Mouse (Mus musculus) liver, embryonic 15.5 days (tissue): ENCODE data around the gene Gsto1. TPM values are rescaled to one million over a fixed set of nuclear protein-coding genes. Genes with fewer than 3 reads are reported as not detected.

ENCODE experiments used
- ATAC-seq: fragments of 200-750 bp; cut with Nextera tagmentation; 2 replicates; pipeline ENCODE4 v1.8.0; 2017; ENCODE audit warnings: moderate number of reproducible peaks, mild to moderate bottlenecking, moderate library complexity; ENCODE audit not compliant: insufficient read depth
- H3K27ac ChIP-seq: fragments of 300-500 bp; sonication (generic); replicated peaks from 2 replicates; pipeline ENCODE4 v1.5.1; 2015; ENCODE audit warnings: mild to moderate bottlenecking, inconsistent platforms
- H3K27me3 ChIP-seq: fragments of 300-500 bp; sonication (generic); 2 replicates; pipeline ENCODE4 v1.6.1; 2015; ENCODE audit warnings: mild to moderate bottlenecking, inconsistent platforms
- H3K36me3 ChIP-seq: fragments of 300-500 bp; sonication (generic); replicated peaks from 2 replicates; pipeline ENCODE4 v1.6.1; 2015; ENCODE audit warnings: moderate library complexity, mild to moderate bottlenecking, inconsistent platforms
- H3K4me1 ChIP-seq: fragments of 300-500 bp; sonication (generic); replicated peaks from 2 replicates; pipeline ENCODE4 v1.6.1; 2015; ENCODE audit warnings: inconsistent platforms
- H3K4me2 ChIP-seq: fragments of 300-500 bp; sonication (generic); 2 replicates; pipeline ENCODE4 v1.6.1; 2015; ENCODE audit warnings: moderate library complexity, mild to moderate bottlenecking, inconsistent platforms
- H3K4me3 ChIP-seq: fragments of 300-500 bp; sonication (generic); replicated peaks from 2 replicates; pipeline ENCODE4 v1.5.1; 2015; ENCODE audit warnings: mild to moderate bottlenecking, inconsistent platforms
- H3K9ac ChIP-seq: fragments of 300-500 bp; sonication (generic); 2 replicates; pipeline ENCODE4 v1.6.1; 2015; ENCODE audit warnings: moderate library complexity, mild to moderate bottlenecking, inconsistent platforms
- H3K9me3 ChIP-seq: fragments of 300-500 bp; sonication (generic); replicated peaks from 2 replicates; pipeline ENCODE4 v1.6.1; 2016; ENCODE audit warnings: inconsistent platforms
- WGBS: fragments of 180-500 bp; shearing (Covaris S2); methylation state at CpG from one replicate; pipeline ENCODE4 v1.1.7; 2015; ENCODE audit warnings: mixed read lengths; ENCODE audit not compliant: insufficient replicate concordance; 5-methylcytosine and 5-hydroxymethylcytosine counted together
- polyA plus RNA-seq: library from polyadenylated mRNA; unstranded; fragments of >200 nt; fragmentation: Nextera tagmentation; extraction: Ambion mirVana; gene quantifications from 2 replicates; pipeline ENCODE4 v1.2.1, GENCODE M21; 2015

Gene Gsto1
- polyA plus RNA-seq, 1 experiment from 2014 or later: 122 TPM

- Histone ChIP-seq H3K27me3 (peaks cover 6% of the 10 kb centered on the region; the same call in 1 of the 2 replicates), H3K36me3 (no peaks in the 10 kb centered on the region), H3K9me3 (no peaks in the 10 kb centered on the region), H3K9ac (no peak overlapping the region), H3K4me3 (no peak overlapping the region), H3K4me1 (no peaks in the 10 kb centered on the region), H3K27ac (no peak overlapping the region), H3K4me2 (no peak overlapping the region)
- no peak for ATAC-seq
- 59% methylated on average over 7 of the region's 7 CpGs for WGBS
These were observed 26.8 kb downstream of the Gsto1 start for GRCm38 (mm10) chr19:47881538-47881937.

GRCm38 (mm10) chr19:47882151-47882881 is 27.5 kb downstream of the Gsto1 start:
- WGBS: 18% methylated on average over 11 of the region's 11 CpGs
- Histone ChIP-seq H3K4me1 (no peaks in the 10 kb centered on the region), H3K27me3 (peaks cover 4% of the 10 kb centered on the region; the same call in 1 of the 2 replicates), H3K4me3 (no peak overlapping the region), H3K27ac (no peak overlapping the region), H3K9me3 (no peaks in the 10 kb centered on the region), H3K4me2 (no peak overlapping the region), H3K36me3 (no peaks in the 10 kb centered on the region), H3K9ac (no peak overlapping the region)
- peak; percentile 42; the same call in 1 of the 2 replicates for ATAC-seq

GRCm38 (mm10) chr19:47882882-47883254 is 28.1 kb downstream of the Gsto1 start:
- Histone ChIP-seq H3K4me2 (no peak overlapping the region), H3K9ac (no peak overlapping the region), H3K27me3 (peaks cover 4% of the 10 kb centered on the region; the same call in 1 of the 2 replicates), H3K4me1 (no peaks in the 10 kb centered on the region), H3K27ac (no peak overlapping the region), H3K36me3 (no peaks in the 10 kb centered on the region), H3K9me3 (no peaks in the 10 kb centered on the region), H3K4me3 (no peak overlapping the region)
- ATAC-seq: no peak
- WGBS: 50% methylated on average over 9 of the region's 9 CpGs

DNA sequence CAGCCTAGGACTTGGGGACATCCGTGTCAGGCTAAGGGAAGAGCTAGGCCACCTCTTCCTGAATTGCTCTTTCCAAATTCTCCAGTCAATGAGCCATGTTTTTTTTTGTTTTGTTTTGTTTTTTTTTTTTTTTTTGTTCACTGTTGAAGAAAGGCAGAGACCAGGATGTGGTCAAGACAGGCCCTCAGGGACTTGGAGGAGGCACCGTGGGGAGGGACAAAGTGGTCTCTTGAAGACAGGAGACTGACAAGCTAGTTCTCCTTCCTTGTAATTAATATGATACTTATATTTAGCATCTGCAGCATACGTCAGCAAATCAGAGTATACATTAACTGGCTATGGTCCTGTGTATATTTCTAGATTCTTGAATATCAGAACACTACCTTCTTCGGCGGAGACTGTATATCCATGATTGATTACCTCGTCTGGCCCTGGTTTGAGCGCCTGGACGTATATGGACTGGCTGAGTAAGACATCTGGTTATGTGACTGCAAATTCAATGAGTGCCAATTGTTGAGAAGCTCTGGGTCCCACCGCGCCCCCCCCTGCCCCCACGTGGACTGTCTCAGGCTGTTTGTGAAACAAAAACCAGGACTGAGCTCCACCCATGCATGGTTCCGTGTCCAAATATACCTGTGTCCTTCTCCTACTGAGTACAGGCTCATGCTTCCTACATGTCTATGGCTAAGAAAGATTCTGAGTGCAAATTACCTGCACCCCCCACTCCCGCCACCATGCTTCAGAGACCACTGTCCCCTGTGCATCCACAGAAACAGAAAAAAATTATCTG is 29.7 kb downstream of the Gsto1 start:
- Histone ChIP-seq H3K27me3 (peaks cover 4% of the 10 kb centered on the region; the same call in 1 of the 2 replicates), H3K9ac (no peak overlapping the region), H3K4me3 (no peak overlapping the region), H3K9me3 (no peaks in the 10 kb centered on the region), H3K4me1 (no peaks in the 10 kb centered on the region), H3K4me2 (no peak overlapping the region), H3K27ac (no peak overlapping the region), H3K36me3 (no peaks in the 10 kb centered on the region)
- 58% methylated on average over 13 of the region's 13 CpGs for WGBS
- no peak for ATAC-seq

DNA sequence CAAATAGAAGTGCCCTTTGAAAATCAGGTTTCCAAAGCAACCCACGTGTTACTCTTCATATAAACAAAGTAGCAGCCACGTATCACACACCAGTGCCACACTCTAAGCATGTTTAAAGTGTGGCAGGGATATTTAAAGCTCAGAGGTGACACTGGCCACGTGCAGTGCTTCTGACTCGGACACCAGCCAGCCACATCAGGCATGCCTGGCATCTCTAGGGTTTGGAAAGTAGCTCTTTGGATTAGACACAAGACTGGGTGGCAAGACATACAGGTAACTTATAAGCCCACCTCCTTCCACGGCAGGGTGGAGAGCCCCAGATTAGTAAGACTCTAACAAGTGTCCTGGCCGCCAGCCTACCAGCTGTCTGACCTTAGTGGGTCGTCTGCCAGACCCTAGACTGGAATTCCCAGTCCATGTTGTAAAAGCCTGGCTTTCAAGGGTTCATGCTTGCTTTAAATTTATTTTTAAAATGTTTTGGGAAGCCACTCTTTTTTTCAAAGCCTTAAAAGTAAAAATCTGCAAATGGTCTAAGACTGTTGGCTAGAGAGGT is 30.5 kb downstream of the Gsto1 start:
- WGBS: 52% methylated on average over 7 of the region's 7 CpGs
- no peaks in the 10 kb centered on the region for H3K36me3 ChIP-seq
- no peak overlapping the region for H3K9ac ChIP-seq
- no peaks in the 10 kb centered on the region for H3K4me1 ChIP-seq
- peaks cover 4% of the 10 kb centered on the region; the same call in 1 of the 2 replicates for H3K27me3 ChIP-seq
- no peak overlapping the region for H3K4me3 ChIP-seq
- no peak for ATAC-seq
- no peak overlapping the region for H3K27ac ChIP-seq
- no peaks in the 10 kb centered on the region for H3K9me3 ChIP-seq
- no peak overlapping the region for H3K4me2 ChIP-seq

GRCm38 (mm10) chr19:47885886-47886285 is 31.1 kb downstream of the Gsto1 start:
- Histone ChIP-seq H3K27me3 (peaks cover 4% of the 10 kb centered on the region; the same call in 1 of the 2 replicates), H3K9ac (no peak overlapping the region), H3K36me3 (no peaks in the 10 kb centered on the region), H3K4me1 (no peaks in the 10 kb centered on the region), H3K4me3 (no peak overlapping the region), H3K27ac (no peak overlapping the region), H3K4me2 (no peak overlapping the region), H3K9me3 (no peaks in the 10 kb centered on the region)
- ATAC-seq: no peak
- 34% methylated on average over 11 of the region's 11 CpGs for WGBS

DNA sequence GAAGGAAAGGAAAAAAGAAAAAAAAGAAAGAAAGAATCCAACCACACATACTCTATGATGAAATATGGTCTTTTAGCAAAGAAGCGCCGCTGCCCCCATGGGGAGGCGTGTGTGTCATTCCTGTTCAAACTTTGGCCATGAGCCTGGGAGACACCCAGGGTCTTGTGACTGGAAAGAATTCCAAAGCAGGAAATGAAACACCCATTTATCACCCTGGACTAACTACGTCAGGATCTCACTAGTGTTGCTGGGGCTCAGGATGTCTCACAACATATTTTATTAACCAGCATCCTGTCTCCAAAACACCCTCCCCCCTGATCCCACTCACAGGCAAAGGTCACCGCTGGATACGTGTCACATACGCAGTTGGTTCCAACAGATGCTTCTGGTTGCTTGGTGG is 31.8 kb downstream of the Gsto1 start:
- no peaks in the 10 kb centered on the region; the same call in 1 of the 2 replicates for H3K4me1 ChIP-seq
- WGBS: 57% methylated on average over 7 of the region's 7 CpGs
- H3K4me2 ChIP-seq: no peak overlapping the region
- peaks cover 4% of the 10 kb centered on the region; the same call in 1 of the 2 replicates for H3K27me3 ChIP-seq
- no peaks in the 10 kb centered on the region for H3K36me3 ChIP-seq
- 0 out of 2 replicates have a peak, but pooled peaks have one; percentile 19 for ATAC-seq
- H3K9ac ChIP-seq: no peak overlapping the region
- no peak overlapping the region for H3K4me3 ChIP-seq
- H3K9me3 ChIP-seq: no peaks in the 10 kb centered on the region
- no peak overlapping the region for H3K27ac ChIP-seq

DNA sequence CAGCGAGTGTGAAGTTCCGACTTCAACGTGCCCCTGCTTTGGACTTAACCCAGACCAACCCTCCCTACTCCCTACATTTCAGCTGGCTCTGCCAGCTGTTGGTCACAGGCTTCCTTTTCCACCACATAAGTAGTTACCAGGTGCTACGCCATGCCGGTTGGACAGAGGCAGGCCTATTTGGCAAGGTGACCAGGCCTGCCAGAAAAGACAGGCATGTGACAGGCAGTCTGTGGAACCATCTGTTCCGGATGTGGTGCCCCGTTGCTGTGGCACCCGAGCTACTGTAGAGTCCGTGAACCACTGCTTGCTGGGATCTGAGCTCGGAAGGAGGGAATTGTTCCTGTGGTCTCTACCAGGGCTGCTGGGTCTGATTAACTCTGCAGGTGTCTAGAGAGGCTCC is 32.6 kb downstream of the Gsto1 start:
- no peak overlapping the region for H3K4me2 ChIP-seq
- no peaks in the 10 kb centered on the region for H3K36me3 ChIP-seq
- H3K27me3 ChIP-seq: no peaks in the 10 kb centered on the region
- H3K9ac ChIP-seq: no peak overlapping the region
- ATAC-seq: no peak
- WGBS: 75% methylated on average over 10 of the region's 10 CpGs
- no peaks in the 10 kb centered on the region for H3K9me3 ChIP-seq
- no peaks in the 10 kb centered on the region; the same call in 1 of the 2 replicates for H3K4me1 ChIP-seq
- H3K27ac ChIP-seq: no peak overlapping the region
- H3K4me3 ChIP-seq: no peak overlapping the region

- 74% methylated on average over 8 of the region's 8 CpGs for WGBS
- Histone ChIP-seq H3K4me3 (no peak overlapping the region), H3K27ac (no peak overlapping the region), H3K9ac (no peak overlapping the region), H3K9me3 (no peaks in the 10 kb centered on the region), H3K27me3 (no peaks in the 10 kb centered on the region), H3K4me1 (no peaks in the 10 kb centered on the region; the same call in 1 of the 2 replicates), H3K36me3 (no peaks in the 10 kb centered on the region), H3K4me2 (no peak overlapping the region)
- no peak for ATAC-seq
These were observed 33.3 kb downstream of the Gsto1 start for GRCm38 (mm10) chr19:47888037-47888436.

DNA sequence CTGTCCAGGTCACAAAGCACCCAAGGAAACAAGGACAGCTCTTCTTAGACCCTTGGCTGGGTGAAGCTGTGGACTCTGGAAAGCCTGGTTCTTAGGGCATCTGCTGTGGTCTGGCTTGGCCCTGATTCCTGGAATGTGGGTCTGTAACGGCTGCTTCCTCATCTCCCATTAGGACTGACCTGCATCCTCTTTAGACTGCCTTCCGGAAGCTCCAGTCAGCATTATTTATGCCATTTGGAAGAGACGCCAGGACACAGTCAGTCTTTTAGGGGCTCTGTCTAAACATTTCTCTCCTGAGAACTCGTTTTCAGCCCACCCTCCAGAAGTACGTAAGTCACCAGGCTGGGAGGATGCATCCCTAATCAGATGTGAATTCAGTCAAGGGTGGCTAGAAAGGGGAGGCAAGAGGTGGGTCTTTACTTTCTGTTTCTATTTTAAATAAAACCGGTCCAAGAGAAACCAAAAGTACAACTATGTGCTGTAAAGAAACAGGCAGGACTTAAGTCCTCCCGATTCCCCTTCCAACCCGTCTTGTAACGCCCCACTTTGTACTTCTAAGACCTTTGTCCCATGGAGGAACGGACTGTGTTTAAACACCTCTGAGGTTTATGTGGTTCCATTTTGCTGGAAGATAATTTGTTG is 35.8 kb downstream of the Gsto1 start:
- H3K4me2 ChIP-seq: peak overlapping the region; percentile 2; the same call in 1 of the 2 replicates
- no peaks in the 10 kb centered on the region for H3K9me3 ChIP-seq
- no peaks in the 10 kb centered on the region; the same call in 1 of the 2 replicates for H3K4me1 ChIP-seq
- WGBS: 32% methylated on average over 10 of the region's 10 CpGs
- H3K27ac ChIP-seq: peak overlapping the region; percentile 38; the same call in 1 of the 2 replicates
- H3K4me3 ChIP-seq: no peak overlapping the region
- no peak for ATAC-seq
- H3K36me3 ChIP-seq: peaks cover 5% of the 10 kb centered on the region; the same call in 1 of the 2 replicates
- no peaks in the 10 kb centered on the region for H3K27me3 ChIP-seq
- H3K9ac ChIP-seq: no peak overlapping the region
